Mouse (Mus musculus) spleen, adult 18-20 months (tissue): Measurements from ENCODE around the gene Plin5.

Source experiments
- DNase-seq, 2 experiments: peaks; one replicate each; pipeline ENCODE4 v3.0.0; 2022; ENCODE audit warnings: mixed read lengths in 2 of 2

The Plin5 gene

GRCm38 (mm10) chr17:56117251-56117710, at the start of gene Plin5:
Gene Plin5 (minus strand): TSS chr17:56117596.
- no peak for DNase-seq

GRCm38 (mm10) chr17:56165671-56166070, 48.3 kb upstream of the Plin5 start:
- DNase-seq = no peak

DNA sequence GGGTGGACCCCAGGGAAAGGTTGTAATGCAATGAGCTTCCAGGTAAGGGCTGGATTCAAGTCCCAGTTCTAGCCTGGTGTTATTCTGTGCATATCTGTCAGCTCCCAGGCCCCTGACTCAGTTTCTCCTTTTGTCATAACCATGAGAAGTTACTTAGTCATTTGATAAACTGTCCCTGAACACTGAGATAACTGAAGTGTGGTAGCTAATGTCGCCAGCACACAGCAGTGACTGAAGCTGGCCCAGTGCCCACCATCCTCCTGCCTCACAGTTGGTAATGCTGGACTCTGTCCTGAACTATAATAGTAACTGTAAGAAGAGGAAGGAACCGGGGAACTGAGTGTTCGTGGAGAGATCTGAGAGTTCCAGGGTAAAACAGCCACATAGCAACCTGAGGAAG, 47.1 kb upstream of the Plin5 start:
- no peak for DNase-seq

DNA sequence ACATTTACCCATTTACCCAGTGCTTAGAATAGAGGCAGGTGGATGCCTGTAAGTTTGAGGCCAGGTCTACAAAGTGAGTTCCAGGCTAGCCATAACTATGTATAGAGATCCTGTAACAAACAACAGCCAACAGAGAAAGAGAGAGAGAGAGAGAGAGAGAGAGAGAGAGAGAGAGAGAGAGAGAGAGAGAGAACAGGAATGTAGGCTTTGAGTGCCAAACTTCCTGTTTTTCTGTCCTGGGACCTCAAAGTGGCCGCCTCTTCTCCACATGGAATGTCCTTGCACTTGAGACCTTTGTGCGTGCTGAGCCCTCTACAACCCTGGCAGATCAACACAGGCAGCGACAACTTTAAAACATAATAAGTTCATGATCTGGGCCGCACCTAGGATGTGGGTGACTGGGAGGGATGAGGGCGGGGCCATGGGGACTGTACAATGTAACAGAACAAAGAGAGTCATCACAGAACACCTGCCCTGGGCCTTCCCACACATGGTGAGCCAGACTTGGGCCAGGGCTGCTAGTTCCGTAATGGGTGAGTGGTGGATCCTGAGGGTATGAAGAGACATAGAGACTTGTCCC, 46.2 kb upstream of the Plin5 start:
- DNase-seq = peak in 1 of 2 experiments; percentile 33

DNA sequence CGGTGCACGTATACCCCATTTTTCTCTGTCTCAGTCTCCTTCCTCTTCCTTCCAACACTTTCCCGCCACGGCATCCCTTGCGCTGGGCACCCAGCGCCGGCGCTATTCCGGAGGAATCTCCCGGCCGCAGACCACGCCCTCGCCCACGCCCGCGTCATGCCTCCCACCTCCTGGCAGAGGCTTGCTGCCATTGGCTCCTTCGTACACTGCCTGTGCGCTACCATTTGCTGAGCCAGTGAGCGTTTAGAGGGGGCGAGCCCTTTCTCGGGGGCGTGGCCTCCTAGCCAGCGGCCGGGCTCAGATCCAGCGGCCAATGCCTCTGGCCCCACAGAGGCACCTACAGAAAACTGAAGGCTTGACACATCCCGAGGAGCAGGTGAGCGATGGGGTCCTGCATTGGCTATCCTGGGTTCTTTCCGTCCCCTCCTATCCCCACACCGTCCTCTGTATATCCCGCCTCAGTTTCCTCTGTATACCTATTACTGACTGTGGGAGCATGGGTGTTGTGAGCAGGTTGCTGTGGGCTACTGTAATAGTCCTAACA, 44.9 kb upstream of the Plin5 start, which contains the start of gene Tnfaip8l1:
Tnfaip8l1 (plus strand) TSS at position 247 of the 544 bp plus-strand sequence.
- peak; percentile 85 to 89 for DNase-seq

GRCm38 (mm10) chr17:56159729-56160128, 42.3 kb upstream of the Plin5 start:
- peak in 1 of 2 experiments; percentile 44 for DNase-seq

GRCm38 (mm10) chr17:56153643-56154042, 36.2 kb upstream of the Plin5 start:
- no peak for DNase-seq

DNA sequence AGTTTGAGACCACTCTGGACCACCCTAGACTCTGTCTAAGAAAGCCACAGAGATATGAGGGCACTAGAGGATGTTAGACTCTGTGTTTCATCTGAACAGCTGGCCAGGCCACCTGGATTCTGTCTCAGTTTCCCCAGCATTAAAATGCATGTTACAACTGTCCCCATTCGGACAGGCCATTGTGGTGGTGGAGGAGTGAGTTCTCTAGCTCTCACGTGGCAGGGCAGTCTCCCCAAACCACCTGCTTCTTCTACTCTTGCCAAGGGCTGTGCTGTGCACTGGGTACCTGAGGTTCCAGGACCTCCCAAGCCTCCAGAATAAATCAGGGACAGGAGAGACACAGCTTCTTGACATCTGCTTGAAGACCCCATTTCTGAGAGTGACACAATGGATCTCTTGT, 32.5 kb upstream of the Plin5 start:
- DNase-seq = no peak

GRCm38 (mm10) chr17:56148790-56149618, 31.6 kb upstream of the Plin5 start:
- no peak for DNase-seq

DNA sequence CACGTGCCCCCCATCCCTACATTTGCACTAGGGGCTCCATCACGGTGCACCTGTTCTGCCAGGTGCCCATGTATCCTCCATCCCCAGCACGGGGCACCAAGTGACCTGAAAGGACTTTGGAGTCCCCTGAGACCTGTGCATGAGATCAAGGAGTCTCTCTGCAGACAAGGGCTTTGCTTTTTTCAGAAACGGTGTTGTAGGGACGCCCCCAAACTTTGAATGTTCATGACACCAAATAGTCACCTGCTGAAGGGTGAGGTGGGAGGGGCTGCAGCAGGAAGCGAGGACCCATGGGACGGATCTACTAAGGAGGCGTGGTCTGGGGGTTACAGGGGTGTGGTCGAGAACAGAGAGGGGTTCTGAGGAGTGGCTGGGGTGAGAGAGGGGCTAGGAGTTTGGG, 30.9 kb upstream of the Plin5 start:
- no peak for DNase-seq

DNA sequence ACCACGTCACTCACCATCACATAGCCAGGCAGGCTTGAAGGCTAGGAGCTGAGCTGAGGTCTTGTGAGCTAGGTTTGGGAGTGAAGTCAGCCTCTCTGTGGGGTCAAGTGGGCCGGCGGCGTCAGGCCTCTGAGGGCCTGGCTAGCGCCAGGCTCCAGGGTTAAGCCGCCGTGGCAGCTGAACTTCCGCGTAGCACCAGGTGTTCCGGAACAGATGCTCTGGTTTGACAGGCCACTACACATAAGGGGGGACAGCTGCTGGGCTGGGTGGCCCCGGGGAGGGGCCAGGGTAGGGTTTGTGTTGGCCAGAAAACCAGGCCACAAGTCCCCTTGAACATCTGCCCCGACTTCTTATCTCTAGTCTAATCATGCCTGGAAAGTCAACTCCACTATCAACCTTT, 30.0 kb upstream of the Plin5 start:
- DNase-seq = no peak

DNA sequence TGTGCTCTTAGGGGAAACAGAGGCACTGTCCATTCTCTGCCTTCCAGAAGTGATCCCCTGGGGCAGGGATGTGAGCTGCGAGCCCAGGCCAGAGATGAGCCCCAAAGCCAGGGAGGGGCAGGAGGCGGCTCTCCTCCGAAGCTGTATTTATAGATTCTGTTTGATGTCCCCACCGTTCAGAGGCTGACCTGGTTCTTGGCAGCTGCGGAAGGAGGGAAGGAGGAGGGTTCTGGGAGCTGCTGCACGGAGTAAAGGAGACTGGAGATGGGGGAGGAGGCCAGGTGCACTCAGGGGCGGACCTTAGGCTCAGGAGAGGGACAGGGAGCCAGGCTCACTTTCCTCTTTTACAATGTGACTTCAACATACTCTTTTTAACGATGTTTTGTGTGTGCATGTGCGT, 28.7 kb upstream of the Plin5 start:
- DNase-seq = no peak

DNA sequence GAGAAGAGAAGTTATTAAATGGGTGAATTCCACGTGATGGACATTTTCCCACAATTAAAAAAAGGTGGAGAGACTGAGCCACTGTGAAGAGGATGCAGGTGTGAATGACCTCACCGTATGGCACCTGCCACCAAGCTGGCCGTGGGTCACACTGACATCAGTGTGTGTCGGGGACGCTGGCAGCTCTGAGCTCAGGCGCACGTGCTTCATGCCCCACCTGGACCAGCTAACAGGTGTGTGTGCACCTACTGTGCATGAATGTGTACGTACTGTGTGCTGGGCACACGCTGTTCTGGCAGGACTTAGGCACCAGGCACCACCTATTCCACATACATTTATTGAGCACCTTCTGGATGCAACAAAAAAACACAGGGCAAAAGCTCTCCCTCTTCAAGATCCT, 27.1 kb upstream of the Plin5 start:
- DNase-seq = no peak

DNA sequence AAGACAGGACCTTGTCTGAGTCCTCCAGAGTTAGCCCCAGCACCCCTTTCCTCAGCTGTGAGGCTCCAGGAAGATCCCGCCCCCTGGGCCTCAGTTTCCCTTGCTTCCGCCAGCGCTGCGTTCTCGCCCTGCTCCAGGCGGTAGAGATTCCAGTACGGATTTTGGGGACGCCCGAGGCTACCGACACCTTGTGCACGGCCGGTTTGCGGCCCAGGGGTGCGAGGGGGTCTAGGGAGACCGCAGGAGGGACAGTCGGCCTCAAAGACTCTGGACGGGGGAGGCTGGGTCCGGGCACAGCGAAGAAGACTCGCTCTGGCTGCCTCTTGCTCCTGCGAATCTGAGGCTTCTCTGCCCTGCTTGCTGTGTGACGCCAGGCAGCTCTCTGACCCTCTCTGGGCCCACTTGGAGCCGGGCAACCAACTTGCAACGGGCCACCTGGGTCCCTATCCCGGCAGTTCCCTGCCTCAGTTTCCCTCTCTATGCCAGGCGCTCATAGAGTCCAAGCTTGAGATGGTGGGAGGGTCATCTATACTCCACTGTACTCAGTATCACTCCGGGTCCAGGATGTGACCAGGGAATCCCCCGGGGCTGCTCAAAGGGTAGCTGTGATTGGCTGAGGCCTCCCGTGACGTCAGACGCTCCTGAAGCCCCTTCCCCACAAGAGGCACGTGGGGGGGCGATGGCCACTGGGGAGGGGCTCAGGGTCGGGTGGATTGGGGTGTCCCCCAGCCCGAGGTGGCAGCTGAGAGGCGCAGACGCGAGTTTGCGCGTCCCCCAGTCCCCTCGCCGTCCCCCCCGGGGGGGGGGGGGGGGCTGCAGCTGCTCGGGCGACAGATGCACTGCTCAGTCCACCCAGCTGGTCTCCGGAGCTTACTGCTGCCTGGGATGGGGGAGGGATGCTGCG, 24.6 kb upstream of the Plin5 start:
- DNase-seq = no peak

GRCm38 (mm10) chr17:56139858-56140595, 22.6 kb upstream of the Plin5 start, which contains the start of gene Sema6b:
Gene Sema6b (minus strand): TSS chr17:56140343.
- peak in 1 of 2 experiments; percentile 45 for DNase-seq

GRCm38 (mm10) chr17:56139355-56139754, 22.0 kb upstream of the Plin5 start:
- no peak for DNase-seq

- no peak for DNase-seq
Observed at GRCm38 (mm10) chr17:56137839-56138613, 20.6 kb upstream of the Plin5 start.

- no peak for DNase-seq
Observed at GRCm38 (mm10) chr17:56136558-56136957, 19.2 kb upstream of the Plin5 start.

- DNase-seq = peak; percentile 59 to 83
Observed at GRCm38 (mm10) chr17:56134463-56134971, 17.1 kb upstream of the Plin5 start.

GRCm38 (mm10) chr17:56133457-56134363, 16.3 kb upstream of the Plin5 start:
- DNase-seq = peak in 1 of 2 experiments; percentile 42
